Mouse (Mus musculus): ENCODE results near the gene Vmo1. TPM values are rescaled to one million over a fixed set of nuclear protein-coding genes. Genes with fewer than 3 reads are reported as not detected.
"Not testable (repeated sequence)": the region's sequence is repeated elsewhere in the genome, so short reads cannot be mapped to it uniquely, and the experiment has no call there.

The Vmo1 gene
- 0.29 TPM in 1 of 2 replicates, not detected in the other for polyA plus RNA-seq (2012; rRNA removed)

DNA sequence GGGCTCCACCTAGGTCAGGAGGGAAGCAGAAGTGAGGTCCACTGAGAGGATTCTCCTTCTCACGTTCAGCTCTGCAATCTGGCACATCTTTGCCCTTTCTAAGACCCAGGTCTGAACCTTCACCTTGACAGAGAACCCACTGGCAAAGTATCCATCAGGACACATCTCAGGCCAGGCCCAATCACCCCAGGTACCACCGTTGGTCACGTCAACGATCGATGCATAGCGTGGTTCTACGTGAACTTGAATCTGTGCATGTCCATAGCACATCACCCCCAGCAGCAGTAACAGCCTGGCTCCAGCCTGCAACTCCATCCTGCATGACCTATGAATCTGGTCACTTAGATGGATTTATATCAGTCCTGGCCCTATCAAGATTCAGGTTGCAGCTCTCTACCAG is at the start of gene Vmo1:
Vmo1 (minus strand) TSS at position 329 of the 400 bp plus-strand sequence.
- no peak for DNase-seq (ENCODE audit: low read depth)

DNA sequence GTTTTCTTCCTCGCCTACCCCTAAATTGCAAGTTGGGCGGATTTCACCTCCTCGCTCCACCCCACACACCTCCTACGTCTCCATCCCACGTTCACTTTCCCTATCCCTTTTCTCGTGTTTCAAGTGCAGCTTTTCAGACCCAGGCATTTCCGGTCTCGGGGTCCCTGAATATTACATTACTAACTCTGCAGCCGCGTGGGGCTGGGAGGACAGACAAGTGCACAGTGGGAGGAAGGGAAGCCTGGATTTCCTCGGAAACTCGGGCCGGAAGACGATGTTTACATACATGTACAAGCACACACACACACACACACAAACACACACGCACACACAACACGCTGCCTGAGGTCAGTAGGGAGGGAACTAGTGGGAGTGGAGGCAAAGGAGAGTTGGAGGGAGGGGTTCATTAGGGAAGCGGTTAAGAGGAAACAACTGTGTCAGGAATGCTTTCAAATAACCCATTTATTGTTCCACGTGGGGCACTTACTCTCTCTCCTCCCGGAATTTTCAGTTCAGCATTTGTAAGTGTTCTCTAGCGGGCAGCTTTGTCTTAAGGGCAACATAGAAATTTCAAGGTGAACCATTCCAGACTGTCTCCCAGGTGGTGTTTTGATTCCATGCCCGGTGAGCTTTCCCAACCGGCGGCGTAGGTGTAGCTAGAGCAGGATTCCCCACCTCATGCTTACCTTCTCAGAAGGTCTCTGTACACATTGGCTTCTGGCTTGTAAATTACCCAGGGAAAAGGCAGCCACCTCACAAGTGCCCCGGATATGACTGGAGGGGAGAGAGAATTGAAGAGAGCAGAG is 49.3 kb upstream of the Vmo1 start:
- peak; percentile 80 for DNase-seq (ENCODE audit: low read depth)

DNA sequence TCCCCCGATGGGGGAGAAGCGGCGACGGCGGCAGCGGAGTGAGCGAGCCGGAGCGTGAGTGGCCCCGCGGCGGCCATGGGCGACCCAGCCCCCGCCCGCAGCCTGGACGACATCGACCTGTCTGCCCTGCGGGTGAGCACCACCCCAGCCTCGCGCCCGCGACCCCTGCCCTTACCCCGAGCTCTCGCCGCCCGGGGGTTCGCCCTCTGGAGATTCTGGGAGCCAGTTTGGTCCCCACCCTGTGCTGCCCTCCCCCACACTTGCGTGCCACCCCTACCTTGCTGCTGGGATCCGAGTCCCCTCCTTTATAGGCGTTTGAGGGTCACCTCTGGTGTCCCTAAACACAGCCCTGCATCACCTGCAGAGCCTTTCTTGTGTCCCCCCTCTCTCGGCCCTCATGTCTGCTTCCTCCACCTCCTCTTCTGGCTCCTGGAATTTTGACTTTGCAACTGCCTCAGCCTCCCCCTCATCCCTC is 48.6 kb upstream of the Vmo1 start:
- DNase-seq (ENCODE audit: low read depth), result no peak

DNA sequence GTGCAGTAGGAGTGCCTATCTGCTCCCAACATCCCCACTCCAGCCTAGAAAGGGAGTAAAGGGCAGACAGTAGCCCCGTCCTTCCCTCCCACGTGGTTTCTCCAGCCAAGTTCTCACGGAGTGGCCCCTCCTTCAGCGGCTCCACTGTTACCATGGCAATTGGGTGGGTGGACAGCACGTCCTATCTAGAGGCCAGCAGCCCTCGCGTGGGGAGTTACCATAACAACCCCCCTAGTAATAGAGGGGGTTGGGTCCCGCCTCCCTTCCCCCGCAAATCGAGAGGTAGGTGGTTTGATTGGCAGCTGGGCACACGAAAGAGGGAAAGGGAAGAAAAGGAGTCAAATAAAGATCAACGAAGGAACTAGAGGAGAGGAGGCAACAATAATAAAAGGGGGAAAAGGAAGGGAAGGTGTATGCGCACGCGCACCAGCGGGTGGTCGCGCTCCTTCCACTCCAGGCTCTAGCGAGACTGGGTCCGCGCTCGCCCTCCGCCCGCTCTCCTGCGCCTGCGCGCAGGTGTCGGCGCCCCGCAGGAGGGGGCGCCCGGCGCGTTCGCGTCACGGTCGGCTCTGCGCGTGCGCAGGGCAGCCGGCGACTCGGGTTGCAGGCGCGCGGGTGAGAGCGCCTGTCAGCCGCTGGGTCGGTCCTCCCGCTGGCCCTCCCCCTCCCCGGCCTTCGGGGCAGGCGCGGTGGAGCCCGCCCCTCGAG is 48.0 kb upstream of the Vmo1 start, which contains the start of gene Mink1:
Mink1 (plus strand) TSS at position 595 of the 708 bp plus-strand sequence.
- no peak for DNase-seq (ENCODE audit: low read depth)

DNA sequence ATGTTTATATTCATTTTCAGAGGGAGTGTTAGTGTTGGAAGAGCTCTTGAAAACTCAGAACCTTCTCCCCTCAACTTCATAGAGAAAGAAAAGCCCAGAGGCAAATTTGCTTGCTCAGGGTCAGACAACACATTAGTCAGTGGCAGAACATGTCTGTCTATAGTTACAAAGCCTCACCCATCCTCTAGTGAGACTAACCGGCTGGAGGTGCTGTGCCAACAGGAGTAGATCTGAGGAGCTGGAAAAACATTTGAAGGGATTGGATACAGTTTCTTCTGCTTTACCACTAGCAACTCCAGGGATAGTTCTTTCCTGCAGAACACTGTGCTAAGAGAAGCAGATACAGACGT is 47.5 kb upstream of the Vmo1 start:
- no peak for DNase-seq (ENCODE audit: low read depth)

DNA sequence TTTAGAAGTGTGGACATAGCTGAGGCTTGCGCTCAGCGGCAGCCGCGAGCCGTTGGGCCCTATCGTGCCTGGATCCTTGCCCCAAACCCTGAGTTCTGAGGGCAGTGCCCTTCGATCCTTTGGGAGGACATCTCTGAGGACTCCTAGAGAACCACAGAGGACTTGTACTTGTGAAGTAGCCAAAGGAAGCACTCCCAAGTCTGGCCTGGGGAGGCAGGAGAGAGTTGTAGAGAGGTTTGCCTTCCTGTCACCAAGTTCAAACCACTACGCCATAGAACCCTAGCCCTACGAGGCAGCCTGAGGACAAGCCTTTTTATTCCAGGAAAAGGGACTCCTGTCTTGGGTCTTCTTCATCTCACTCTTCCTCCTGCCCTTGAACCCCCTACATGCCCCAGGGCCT is 43.1 kb upstream of the Vmo1 start:
- DNase-seq (ENCODE audit: low read depth), result no peak

DNA sequence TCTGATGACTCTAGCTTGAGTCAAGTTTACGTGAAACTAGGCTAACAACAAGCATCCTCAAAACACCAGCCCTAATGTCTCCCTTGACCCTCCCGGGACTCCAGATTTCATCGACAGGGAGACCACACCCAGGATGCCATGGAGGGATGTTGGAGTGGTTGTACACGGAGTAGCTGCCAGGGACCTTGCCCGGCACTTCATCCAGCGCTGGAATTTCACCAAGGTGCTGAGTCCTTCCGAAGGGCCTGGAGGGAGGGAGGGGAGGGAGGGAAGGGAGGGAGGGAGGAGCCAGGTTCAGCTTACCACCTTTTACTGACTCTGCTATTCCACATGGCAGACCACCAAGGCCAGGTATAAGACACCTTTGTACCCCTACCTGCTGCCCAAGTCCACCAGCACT is 39.5 kb upstream of the Vmo1 start:
- no peak for DNase-seq (ENCODE audit: low read depth)

DNA sequence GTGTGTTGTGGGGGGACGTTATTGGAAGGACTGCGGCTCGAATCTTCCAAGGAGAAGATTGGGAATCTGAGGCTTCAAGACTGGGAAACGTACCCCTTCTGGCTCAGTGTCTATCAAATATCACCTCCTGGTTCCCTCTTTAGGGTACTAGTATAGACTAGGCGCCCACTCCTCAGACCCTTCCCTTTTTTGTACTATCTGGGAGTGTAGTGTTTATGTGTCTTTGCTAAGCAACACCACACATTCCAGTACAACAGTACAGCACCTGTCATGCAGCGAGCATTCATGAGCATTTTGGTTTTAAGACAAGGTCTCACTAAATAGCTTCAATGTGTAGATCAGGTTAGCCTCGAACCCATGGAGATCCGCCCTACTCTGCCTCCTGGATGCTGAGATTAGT is 37.1 kb upstream of the Vmo1 start:
- no peak for DNase-seq (ENCODE audit: low read depth)

DNA sequence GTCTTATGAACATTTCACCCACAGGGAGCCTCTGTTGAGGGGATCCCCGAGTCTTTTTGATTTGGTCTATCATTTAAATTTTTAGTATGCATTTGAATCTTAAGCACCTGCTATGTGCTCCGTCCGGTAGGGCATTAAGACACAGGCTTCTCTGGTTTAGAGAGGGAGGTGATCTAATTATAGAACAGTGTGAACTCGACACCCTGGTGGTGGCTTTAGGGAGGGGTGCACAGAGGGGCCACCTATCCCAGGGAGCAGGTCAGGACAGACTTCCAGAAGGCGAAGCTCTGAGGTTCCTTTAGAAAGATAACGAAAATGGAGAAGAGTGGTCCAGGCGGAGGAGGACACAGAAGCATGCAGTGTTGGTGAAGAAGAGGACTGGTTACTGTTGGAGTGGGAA is 30.1 kb upstream of the Vmo1 start:
- no peak for DNase-seq (ENCODE audit: low read depth)

DNA sequence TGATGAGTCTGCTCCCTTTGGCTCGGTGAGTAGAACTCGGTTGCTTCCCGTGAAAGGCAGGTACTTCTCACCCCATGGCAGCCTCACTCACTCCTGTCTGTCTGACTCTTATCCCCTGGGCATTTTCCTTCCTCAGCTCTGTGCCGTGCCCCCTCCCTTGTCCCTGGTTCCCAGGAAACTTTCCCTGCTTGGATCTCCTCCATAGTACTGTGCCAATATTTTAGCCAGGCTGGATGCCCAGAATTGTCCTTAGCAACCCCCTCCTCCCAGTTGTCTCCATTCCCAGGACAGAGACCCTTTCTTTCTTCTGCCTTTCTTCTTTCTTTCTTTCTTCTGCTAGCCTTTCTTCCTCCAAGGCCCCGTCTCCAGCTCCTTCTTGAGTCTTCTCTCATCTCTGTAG is 27.0 kb upstream of the Vmo1 start:
- DNase-seq (ENCODE audit: low read depth), result no peak

DNA sequence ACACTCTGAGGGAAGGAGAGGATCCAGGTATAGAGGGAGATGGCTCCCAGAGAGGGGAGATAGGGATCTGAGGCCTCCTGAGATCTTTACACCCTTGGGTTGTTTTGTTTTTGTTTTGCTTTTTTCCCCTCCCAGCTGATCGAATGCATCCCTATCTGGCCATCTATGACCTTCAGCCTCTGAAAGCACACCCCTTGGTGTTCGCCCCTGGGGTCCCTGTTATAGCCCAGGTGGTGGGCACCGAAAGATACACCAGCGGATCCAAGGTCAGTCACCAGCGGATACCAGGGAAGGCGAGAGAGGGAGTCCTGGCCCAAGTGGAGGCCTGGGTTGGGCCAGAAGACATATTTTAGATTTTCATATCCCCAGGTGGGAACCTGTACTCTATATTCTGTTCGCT is 26.5 kb upstream of the Vmo1 start:
- no peak for DNase-seq (ENCODE audit: low read depth)

DNA sequence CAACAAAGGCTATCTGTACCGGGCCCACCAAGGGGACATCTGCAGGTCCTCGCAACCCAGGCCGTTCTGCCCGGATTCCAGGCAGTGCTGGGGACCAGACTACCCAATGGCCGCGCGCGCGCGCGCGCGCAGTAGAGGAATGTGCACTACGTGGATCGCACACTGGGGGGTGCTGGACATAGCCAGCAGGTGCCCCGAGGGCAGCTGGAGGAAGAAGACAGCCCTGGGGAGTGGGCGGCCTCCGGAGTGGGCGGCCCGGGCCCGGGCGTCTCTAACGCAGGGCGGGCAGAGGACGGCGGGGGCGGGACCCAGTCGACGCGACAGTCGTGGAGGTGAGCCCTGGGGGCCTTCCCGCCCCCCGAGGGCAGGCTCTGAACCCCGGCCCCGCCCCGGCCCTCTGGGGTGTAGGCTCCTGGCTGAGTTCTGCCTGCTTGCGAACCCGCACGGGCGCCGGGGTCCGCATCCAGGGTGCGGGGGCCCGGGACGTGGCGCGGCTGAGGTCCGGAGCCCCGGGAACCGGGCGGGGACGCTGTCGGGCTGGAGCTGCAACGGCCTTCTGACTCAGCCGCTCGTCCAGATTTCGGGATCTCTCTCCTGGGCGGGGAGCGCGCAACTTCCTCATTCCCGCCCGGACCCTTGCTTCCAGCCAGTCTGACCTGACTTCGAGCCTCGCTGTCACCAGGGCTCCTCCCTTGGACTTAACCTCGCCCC is 25.6 kb upstream of the Vmo1 start, which contains the start of gene Pld2:
Pld2 (plus strand) TSS at position 188 of the 711 bp plus-strand sequence.
- DNase-seq (ENCODE audit: low read depth), result no peak

DNA sequence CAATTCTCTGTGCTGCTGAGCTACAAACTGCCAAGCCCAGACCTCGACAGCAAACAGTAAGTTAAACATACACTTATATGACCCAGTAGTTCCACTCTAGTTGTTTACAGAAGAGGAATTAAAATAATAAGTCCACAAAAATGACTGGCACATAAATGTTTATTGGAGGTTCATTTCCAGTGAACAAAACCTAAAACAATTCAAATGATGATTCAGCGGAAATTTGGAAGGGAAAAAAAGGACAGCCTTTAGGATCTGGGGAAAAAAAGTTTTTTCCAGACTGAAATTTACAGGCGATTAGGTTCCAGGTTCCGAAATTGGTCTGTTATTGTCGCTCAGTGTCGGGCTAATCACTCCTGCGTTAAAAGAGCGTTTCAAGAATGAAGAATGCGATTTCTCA is 25.0 kb upstream of the Vmo1 start:
- no peak for DNase-seq (ENCODE audit: low read depth)

DNA sequence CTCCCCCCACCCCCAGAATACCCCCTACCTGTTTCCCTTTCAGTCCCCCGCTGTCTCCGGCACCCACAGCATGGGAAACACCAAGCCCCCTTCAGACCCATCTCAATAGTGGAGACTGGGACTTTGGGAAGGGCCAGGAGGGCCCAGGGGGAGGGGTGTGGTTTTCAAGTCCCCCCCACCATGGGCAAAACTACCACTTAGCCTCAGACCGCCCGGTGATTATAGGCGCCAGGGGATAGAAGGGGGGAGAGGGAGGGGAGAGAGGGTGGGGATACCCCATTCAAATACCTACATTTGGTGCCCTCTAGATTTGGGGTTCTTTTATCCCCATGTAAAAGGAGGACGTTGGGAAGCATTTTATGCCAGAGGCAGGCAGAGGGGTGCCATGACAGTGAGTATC is 18.4 kb upstream of the Vmo1 start, which contains the start of gene Gm40193:
Gm40193 (minus strand) TSS at position 101 of the 400 bp plus-strand sequence.
- no peak for DNase-seq (ENCODE audit: low read depth)

DNA sequence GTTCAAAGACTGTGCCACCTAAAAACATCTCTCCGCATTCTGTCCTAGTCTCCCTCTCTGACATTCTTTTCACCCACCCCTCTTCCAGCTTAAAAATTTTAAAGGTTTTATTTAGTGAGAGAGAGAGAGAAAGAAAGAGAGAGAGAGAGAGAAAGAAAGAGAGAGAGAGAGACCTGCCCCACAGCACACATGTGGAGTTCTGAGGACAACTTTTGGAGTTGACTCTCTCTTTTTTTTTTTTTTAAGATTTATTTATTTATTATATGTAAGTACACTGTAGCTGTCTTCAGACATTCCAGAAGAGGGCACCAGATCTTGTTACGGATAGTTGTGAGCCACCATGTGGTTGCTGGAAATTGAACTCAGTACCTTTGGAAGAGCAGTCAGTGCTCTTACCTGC is 16.6 kb upstream of the Vmo1 start:
- not testable (repeated sequence) for DNase-seq (ENCODE audit: low read depth)

DNA sequence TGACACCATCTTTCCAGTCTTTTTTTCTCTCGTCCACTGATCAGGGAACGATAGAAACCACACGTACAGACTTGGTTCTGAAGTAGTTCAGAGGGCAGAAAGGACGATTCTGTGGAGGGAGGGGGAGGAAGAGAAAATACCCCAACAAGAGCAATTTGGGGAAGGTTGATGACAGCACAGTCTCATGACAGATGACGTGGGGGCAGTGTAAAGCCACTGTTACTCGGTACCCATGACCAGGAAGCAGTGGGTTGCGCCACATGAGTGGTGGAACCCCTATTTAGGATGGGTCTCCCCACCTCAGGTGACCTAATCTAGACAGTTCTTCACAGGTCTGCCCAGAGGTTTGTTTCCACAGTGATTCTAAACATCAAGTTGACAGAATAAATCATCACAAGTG is 14.2 kb upstream of the Vmo1 start:
- no peak for DNase-seq (ENCODE audit: low read depth)

DNA sequence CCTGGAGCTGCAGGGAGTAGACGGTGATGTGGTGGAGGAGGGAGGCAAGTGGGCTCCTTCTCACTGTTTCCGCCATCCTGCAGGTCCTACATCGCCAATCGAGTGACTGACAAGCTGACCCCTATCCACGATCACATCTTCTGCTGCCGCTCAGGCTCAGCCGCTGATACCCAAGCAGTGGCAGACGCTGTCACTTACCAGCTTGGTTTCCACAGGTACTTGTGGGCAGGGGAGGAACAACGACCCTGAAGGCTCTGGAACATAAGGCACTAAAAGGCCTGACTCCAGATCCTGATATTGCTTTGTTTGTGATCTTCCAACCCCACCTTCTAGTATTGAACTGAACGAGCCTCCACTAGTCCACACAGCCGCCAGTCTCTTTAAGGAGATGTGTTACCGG is 11.8 kb upstream of the Vmo1 start:
- no peak for DNase-seq (ENCODE audit: low read depth)

DNA sequence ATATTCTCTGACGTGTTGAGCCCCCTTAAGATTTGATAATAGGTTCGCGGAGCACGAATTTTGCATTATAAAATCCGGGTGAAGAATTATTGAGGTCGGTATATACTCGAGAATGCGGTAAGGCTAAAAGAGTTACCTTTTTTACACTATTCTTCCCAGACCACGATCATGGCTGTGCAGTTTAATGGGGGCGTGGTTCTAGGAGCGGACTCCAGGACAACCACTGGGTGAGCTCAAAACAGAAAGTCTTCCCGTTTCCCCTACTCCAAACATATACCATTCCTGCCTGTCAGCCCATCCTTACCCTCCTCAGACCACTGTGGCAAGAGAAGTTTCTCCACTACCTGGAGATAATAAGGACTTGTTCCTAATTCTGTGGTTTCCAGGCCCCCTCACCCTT is 11.3 kb upstream of the Vmo1 start:
- DNase-seq (ENCODE audit: low read depth), result no peak

DNA sequence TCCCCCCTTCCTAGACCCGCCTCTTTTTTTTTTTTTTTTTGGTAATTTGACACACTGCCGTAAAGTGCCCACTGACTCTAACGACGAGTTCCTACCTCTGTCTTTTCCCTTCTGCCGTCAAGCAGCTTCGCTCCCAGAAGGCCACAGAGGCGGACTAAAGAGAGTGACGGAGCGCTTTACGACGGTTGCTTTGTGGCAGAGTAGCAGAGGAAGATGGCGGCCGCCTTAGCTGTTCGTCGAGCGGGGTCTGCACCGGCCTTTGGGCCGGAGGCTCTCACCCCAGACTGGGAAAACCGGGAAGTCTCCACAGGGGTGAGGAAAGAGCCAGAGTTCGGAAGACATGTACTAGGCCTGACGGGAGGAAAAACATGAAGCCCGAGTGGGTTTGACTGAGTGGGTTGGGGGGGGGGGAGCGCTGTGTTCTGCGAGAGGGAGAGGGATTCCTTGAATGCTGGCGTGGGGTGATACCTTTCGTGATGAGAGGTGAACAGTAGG is 10.8 kb upstream of the Vmo1 start, which contains the start of gene Psmb6:
Psmb6 (plus strand) TSS at position 184 of the 495 bp plus-strand sequence.
- DNase-seq (ENCODE audit: low read depth), result peak; percentile 77

DNA sequence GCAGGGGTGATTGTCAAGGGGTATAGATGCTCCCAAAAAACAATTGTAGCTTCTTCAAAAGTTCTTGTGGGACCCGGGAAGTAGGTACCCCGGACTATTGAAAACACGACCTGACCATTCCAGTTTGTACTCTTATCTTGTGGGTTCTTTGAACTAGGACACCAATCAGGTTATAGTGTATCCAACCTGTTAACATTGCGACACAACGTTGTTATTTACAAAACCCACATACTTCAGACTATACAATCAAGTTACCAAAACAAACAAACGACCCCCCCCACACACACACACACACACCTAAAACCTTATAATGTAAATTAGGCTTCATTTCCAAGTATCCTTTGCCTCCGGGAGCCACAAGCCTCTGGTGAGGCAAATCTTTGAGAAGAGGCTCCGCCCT is 10.4 kb upstream of the Vmo1 start:
- DNase-seq (ENCODE audit: low read depth), result no peak

DNA sequence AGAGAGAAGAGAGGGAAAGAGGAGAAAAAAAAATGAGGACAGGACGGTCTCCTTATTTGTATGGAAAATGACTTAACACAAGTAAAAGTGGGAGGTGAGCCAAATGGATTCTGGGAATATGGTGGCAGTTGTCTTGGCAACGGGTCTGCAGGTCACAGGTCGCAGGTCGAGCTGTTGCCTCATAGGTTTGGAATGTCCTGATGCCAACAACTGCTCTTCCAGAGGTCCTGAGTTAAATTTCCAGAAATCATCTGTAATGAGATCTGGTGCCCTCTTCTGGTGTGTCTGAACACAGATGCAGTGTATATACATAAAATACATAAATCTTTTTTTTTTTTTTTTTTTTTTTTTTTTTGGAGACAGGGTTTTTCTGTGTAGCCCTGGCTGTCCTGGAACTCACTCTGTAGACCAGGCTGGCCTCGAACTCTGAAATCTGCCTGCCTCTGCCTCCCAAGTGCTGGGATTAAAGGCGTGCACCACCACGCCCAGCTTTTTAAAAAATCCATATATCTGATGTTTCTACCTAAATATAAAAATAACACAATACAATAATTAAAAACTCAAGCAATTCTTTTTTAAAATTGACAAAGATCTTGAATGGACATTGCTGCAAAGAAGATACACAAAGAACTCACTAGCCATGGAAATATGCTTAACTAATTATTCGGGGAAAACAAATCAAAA is 9.0 kb upstream of the Vmo1 start:
- DNase-seq (ENCODE audit: low read depth), result not testable (repeated sequence)
